Mouse (Mus musculus) liver, adult 2 months (tissue): Measurements from ENCODE around the gene Cyp4f17.

Source experiments
- CTCF ChIP-seq: fragments of 200-500 bp; IDR thresholded peaks from 2 replicates; pipeline ENCODE4 v1.5.1; 2011; ENCODE audit warnings: low read depth, low read length, control low read depth
- POLR2A ChIP-seq: fragments of 200-500 bp; IDR thresholded peaks from 2 replicates; pipeline ENCODE4 v1.6.1; 2011; ENCODE audit warnings: low read length, control low read depth; ENCODE audit not compliant: insufficient read depth; ENCODE audit errors: extremely low read depth

DNA sequence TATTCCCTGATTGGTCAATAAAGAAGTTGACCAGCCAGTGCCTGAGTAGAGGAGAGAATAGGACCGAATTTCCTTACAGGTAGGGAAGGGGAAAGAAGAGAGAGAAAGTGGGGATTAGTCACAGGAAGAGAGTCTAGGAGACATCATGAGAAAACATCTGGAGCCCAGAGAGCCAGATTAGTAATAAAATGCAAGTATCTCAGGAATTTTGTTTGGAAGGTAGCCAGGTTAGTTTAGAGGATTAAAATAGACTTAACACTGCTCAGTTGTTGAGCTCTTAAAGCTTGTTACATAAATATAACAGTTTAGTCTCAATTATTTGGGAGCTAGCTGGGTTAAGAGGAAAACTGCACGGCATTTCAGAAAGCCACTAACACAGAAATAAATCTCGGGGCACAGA, 4.8 kb upstream of the Cyp4f17 start:
- TF ChIP-seq CTCF (no peak), POLR2A (no peak)
